Mouse (Mus musculus): ENCODE data around the gene Slc18a2.

DNA sequence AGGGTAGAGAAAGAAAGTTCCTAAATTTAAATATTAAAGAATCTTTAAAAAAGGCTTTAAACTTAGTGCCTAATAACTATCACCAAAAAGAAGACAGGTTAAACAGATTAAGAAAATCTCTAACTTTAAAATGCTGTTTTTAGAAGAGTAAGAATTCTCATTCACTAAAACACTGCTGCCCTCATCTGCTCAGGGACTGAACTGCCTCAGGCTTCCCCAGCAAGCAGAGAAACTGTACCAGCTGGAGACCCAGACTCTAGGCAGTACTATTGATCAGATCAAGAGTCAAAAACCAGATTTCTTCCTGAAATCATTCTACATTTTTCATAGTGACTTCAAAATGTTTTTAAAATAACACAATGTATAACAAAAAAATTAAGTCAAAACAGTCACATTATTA is 55.9 kb downstream of the Slc18a2 start:
- TF ChIP-seq POLR2A (IDR thresholded peaks at IDR 0.05; ENCODE audit: borderline replicate concordance, extremely low read depth, low read depth, low read length) (no peak), CTCF (IDR thresholded peaks at IDR 0.05; ENCODE audit: insufficient read depth, low read length) (peak; percentile 31; the same call in 1 of the 2 replicates)
